Mouse (Mus musculus) MEL (cell line): Measurements from ENCODE around the gene Fam83d. TPM values are rescaled to one million over a fixed set of nuclear protein-coding genes. Genes with fewer than 3 reads are reported as not detected.

Experiments
- DNase-seq: peaks from one replicate; pipeline ENCODE4 v3.0.0; 2011; ENCODE audit warnings: low read depth, low spot score
- H3K27ac ChIP-seq: 2 replicates; pipeline ENCODE4 v1.5.1; 2012; ENCODE audit warnings: low read depth, mild to moderate bottlenecking, control low read depth, low read length, moderate library complexity; ENCODE audit not compliant: control insufficient read depth
- H3K27me3 ChIP-seq, 2 experiments: fragments of 150-350 bp in 1 of 2; sonication (generic) in 1 of 2; 2 replicates each; pipeline ENCODE4 v1.6.1; 2012; ENCODE audit warnings: low read length in 2 of 2, mild to moderate bottlenecking in 2 of 2, improper control_type of control experiment in 1 of 2, moderate library complexity in 1 of 2; ENCODE audit not compliant: insufficient read depth in 2 of 2, control insufficient read depth in 1 of 2
- H3K36me3 ChIP-seq, 2 experiments: 2 replicates each; pipeline ENCODE4 v1.6.1; 2012 to 2014; ENCODE audit warnings: low read length in 2 of 2, improper control_type of control experiment in 1 of 2, inconsistent platforms in 1 of 2, mild to moderate bottlenecking in 1 of 2; ENCODE audit not compliant: insufficient read depth in 2 of 2, control insufficient read depth in 1 of 2
- H3K4me1 ChIP-seq, 2 experiments: fragments of 150-350 bp in 1 of 2; sonication (generic) in 1 of 2; 2 replicates each; pipeline ENCODE4 v1.6.1; 2012; ENCODE audit warnings: low read length in 2 of 2, improper control_type of control experiment in 1 of 2, mild to moderate bottlenecking in 1 of 2; ENCODE audit not compliant: insufficient read depth in 2 of 2, control insufficient read depth in 1 of 2
- H3K4me3 ChIP-seq, 2 experiments: fragments of 150-350 bp in 1 of 2; sonication (generic) in 1 of 2; 2 replicates each; pipeline ENCODE4 v1.5.1; 2012; ENCODE audit warnings: low read depth in 2 of 2, low read length in 2 of 2, mild to moderate bottlenecking in 2 of 2, moderate library complexity in 2 of 2, control low read depth in 1 of 2, improper control_type of control experiment in 1 of 2; ENCODE audit not compliant: control insufficient read depth in 1 of 2, insufficient read depth in 1 of 2
- H3K79me2 ChIP-seq: 2 replicates; pipeline ENCODE4 v1.6.1; 2012; ENCODE audit warnings: mild to moderate bottlenecking, low read length, moderate library complexity; ENCODE audit not compliant: control insufficient read depth, poor library complexity, insufficient read depth
- H3K9ac ChIP-seq: 2 replicates; pipeline ENCODE4 v1.6.1; 2012; ENCODE audit warnings: low read depth, mild to moderate bottlenecking, control low read depth, low read length, moderate library complexity; ENCODE audit not compliant: control insufficient read depth, poor library complexity, severe bottlenecking
- H3K9me3 ChIP-seq: fragments of 150-350 bp; sonication (generic); replicated peaks from 2 replicates; pipeline ENCODE4 v1.6.1; 2012; ENCODE audit warnings: mild to moderate bottlenecking, low read length, improper control_type of control experiment, moderate library complexity; ENCODE audit not compliant: insufficient read depth
- BHLHE40 ChIP-seq: IDR thresholded peaks from 2 replicates; pipeline ENCODE4 v1.6.1; 2012; ENCODE audit warnings: low read depth, mild to moderate bottlenecking, inconsistent platforms, low read length, improper control_type of control experiment, borderline replicate concordance
- CHD2 ChIP-seq: IDR thresholded peaks from 2 replicates; pipeline ENCODE4 v1.6.1; 2011; ENCODE audit warnings: low read length, improper control_type of control experiment
- EP300 ChIP-seq, 2 experiments: IDR thresholded peaks; 2 replicates each; pipeline ENCODE4 v1.6.1; 2011; ENCODE audit warnings: improper control_type of control experiment in 2 of 2, low read length in 2 of 2, low read depth in 1 of 2, mild to moderate bottlenecking in 1 of 2
- ETS1 ChIP-seq: IDR thresholded peaks from 2 replicates; pipeline ENCODE4 v1.6.1; 2012; ENCODE audit warnings: low read depth, mild to moderate bottlenecking, inconsistent platforms, low read length, improper control_type of control experiment, moderate library complexity
- GABPA ChIP-seq: IDR thresholded peaks from 2 replicates; pipeline ENCODE4 v1.6.1; 2012; ENCODE audit warnings: low read depth, mild to moderate bottlenecking, inconsistent platforms, low read length, improper control_type of control experiment, moderate library complexity
- JUND ChIP-seq: IDR thresholded peaks from 2 replicates; pipeline ENCODE4 v1.6.1; 2011; ENCODE audit warnings: low read depth, mild to moderate bottlenecking, improper control_type of control experiment, low read length
- MAX ChIP-seq: IDR thresholded peaks from 2 replicates; pipeline ENCODE4 v1.6.1; 2011; ENCODE audit warnings: low read length, improper control_type of control experiment
- MEF2A ChIP-seq: IDR thresholded peaks from 2 replicates; pipeline ENCODE4 v1.6.1; 2014; ENCODE audit warnings: low read depth, mild to moderate bottlenecking, inconsistent platforms, low read length, improper control_type of control experiment; ENCODE audit not compliant: poor library complexity, insufficient replicate concordance, severe bottlenecking; ENCODE audit errors: extremely low read depth
- MYC ChIP-seq: IDR thresholded peaks from 2 replicates; pipeline ENCODE4 v1.6.1; 2011; ENCODE audit warnings: low read depth, mild to moderate bottlenecking, low read length, improper control_type of control experiment, moderate library complexity
- POLR2A ChIP-seq, 2 experiments: IDR thresholded peaks; 2 replicates each; pipeline ENCODE4 v1.6.1; 2011 to 2012; ENCODE audit warnings: low read length in 2 of 2, mild to moderate bottlenecking in 2 of 2, control low read depth in 1 of 2, improper control_type of control experiment in 1 of 2, low read depth in 1 of 2, moderate library complexity in 1 of 2; ENCODE audit not compliant: control insufficient read depth in 1 of 2, insufficient read depth in 1 of 2, poor library complexity in 1 of 2
- TAL1 ChIP-seq: IDR thresholded peaks from 2 replicates; pipeline ENCODE4 v1.6.1; 2012; ENCODE audit warnings: mild to moderate bottlenecking, inconsistent platforms, low read length, moderate library complexity, mixed read lengths
- ZC3H11A ChIP-seq: IDR thresholded peaks from 2 replicates; pipeline ENCODE4 v1.6.1; 2012; ENCODE audit warnings: low read depth, mild to moderate bottlenecking, inconsistent platforms, low read length, improper control_type of control experiment
- polyA plus RNA-seq, 2 experiments: library from polyadenylated mRNA; stranded (reverse) in 1 of 2; unstranded in 1 of 2; fragments of >175 nt in 1 of 2; fragments of >200 nt in 1 of 2; gene quantifications; 2 replicates each; pipeline versions ENCODE4 v1.2.1 to v1.2.4; 2012; ENCODE audit warnings: low replicate concordance in 2 of 2, low read depth in 1 of 2; ENCODE audit not compliant: insufficient read length in 2 of 2, insufficient read depth in 1 of 2, missing spikeins in 1 of 2
- total RNA-seq: library from RNA; depleted of rRNA; stranded (reverse); fragments of 300-350 nt; gene quantifications from 2 replicates; pipeline ENCODE4 v1.2.3, GENCODE M21; 2012

Gene Fam83d
- total and polyA plus RNA-seq, 3 experiments = 2.6 to 5.2 TPM; not detected in 1

DNA sequence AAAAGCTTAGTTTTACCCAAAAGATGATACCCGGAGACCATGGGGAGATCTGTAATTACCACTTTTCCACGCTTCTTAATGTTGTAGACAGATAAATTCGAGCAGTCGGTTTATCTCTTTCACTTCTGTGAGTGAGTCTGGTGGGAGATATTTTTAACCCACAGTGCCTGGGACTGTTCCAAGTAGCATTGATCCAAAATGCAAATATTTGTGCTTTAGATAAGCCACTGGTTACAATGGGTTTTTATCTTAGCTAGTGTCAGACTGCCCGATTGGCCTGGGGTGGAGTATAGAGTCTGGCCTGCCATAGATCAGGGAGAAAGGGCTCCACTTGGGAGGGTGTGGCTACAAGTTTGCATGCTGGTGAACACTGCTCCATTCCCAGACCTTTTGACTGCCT, 878 bp downstream of the Fam83d start (continued):
- TF ChIP-seq ETS1 (peak; percentile 64), JUND (no peak), MYC (0 out of 2 replicates have a peak, but pooled peaks have one; percentile 42), EP300 (IDR thresholded peaks at IDR 0.05; ENCODE audit: low read depth in 1 of 2, low read length in 2 of 2) (peak; percentile 43 to 67), BHLHE40 (0 out of 2 replicates have a peak, but pooled peaks have one; percentile 23), CHD2 (no peak), MEF2A (peak; percentile 73; the same call in 1 of the 2 replicates), TAL1 (no peak)

DNA sequence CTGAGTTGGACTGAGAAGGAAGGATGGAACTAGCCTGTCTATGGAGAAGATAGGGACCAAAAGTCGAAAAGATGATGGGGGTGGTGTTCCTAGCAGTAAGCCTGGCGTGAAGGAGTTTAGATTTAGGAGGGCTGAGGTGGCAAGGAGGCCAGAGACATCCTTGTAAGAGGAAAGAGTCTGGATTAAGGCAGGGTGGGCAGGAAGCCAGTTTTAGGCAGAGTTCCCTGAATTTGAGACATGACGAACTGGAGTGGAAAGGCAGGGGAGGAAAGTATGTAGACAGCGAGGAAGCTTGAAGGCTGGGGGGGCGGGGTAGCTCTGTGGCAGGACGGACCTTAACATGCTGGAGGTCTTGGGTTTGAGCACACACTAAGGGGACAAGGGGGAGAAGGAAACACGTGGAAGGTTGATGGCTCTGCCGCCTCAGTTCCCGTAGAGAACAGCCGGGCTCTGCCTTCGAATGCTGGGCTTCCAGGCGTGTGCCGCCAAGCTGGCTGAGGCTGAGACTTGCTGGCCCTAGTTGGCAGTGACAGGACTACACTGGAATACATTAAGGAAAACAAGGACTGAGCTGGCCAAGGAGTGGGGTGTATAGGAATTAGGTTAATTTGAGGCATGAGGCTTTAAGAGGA, 2.3 kb downstream of the Fam83d start:
- H3K27me3 ChIP-seq = peaks cover 0 to 2% of the 10 kb centered on the region in 2 experiments; a peak in 1 of 4 replicates
- no peak for TF ChIP-seq ZC3H11A
- H3K4me3 ChIP-seq = no peak overlapping the region
- peaks cover 0 to 13% of the 10 kb centered on the region in 2 experiments; a peak in 2 of 4 replicates for H3K4me1 ChIP-seq
- no peak for DNase-seq
- peaks cover 0 to 5% of the 10 kb centered on the region in 2 experiments; a peak in 1 of 4 replicates for H3K36me3 ChIP-seq
- H3K79me2 ChIP-seq = peaks cover 2% of the 10 kb centered on the region; the same call in 1 of the 2 replicates
- no peak overlapping the region for H3K9ac ChIP-seq
- no peak overlapping the region for H3K27ac ChIP-seq
- H3K9me3 ChIP-seq = no peaks in the 10 kb centered on the region

DNA sequence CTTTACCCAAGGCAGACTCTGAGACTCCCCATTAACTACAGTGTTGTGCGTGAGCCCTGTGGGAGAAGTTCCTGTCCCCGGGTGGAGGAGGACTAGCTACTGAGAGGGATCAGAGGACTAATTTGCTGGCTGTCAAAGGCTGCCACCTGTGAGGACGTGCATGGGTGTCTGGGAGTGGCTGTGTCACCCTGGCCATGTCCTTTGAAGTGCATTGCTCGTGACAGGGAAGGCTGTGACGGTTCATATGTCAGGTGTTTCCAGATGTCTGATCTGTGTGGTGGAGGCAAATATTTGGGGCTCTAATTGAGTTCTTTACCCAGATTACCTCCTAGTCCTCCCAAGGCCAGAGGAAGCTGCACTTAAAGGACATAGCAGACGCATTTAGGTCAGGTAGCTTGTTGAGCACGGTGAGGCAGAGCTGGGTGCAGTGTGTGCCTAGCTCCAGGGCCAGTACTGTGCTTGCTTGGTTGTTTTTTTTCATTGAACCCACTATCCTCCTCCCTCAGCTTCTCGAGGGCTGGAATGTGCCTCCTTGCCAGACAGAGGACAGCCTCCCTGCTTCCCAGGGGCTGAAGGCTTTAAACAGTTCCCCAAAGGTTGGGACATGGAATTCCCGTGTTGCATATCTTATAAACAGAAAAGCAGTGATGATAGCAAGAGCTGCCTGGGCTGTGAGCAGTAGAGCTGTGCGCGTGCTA, 3.3 kb downstream of the Fam83d start:
- Histone ChIP-seq H3K79me2 (peaks cover 2% of the 10 kb centered on the region; the same call in 1 of the 2 replicates), H3K4me3 (no peak overlapping the region), H3K9ac (no peak overlapping the region), H3K27ac (no peak overlapping the region), H3K36me3 (peaks cover 0 to 5% of the 10 kb centered on the region in 2 experiments; a peak in 1 of 4 replicates), H3K9me3 (no peaks in the 10 kb centered on the region), H3K4me1 (peaks cover 0 to 13% of the 10 kb centered on the region in 2 experiments; a peak in 2 of 4 replicates), H3K27me3 (no peaks in the 10 kb centered on the region)
- no peak for TF ChIP-seq POLR2A (IDR thresholded peaks at IDR 0.05; ENCODE audit: control insufficient read depth in 1 of 2, insufficient read depth in 1 of 2, low read depth in 1 of 2, low read length in 2 of 2, poor library complexity in 1 of 2)
- TF ChIP-seq MAX = no peak
- TF ChIP-seq GABPA = no peak
- TF ChIP-seq CHD2 = no peak
- no peak for DNase-seq
